Mouse (Mus musculus) midbrain, postnatal 0 days (tissue): ENCODE measurements around the gene Rps21. TPM values are rescaled to one million over a fixed set of nuclear protein-coding genes. Genes with fewer than 3 reads are reported as not detected.

Source experiments
- ATAC-seq: fragments of 200-750 bp; cut with Nextera tagmentation; 2 replicates; pipeline ENCODE4 v1.8.0; 2017; ENCODE audit warnings: moderate number of reproducible peaks, mild to moderate bottlenecking, moderate TSS enrichment, moderate library complexity; ENCODE audit not compliant: low FRiP score
- DNase-seq: peaks from one replicate; pipeline ENCODE4 v3.0.0-alpha.2; 2015; ENCODE audit warnings: low spot score
- H3K27ac ChIP-seq: fragments of 300-500 bp; sonication (generic); 2 replicates; pipeline ENCODE4 v1.5.1; 2014; ENCODE audit warnings: low read depth, mild to moderate bottlenecking, low read length, mixed read lengths
- H3K27me3 ChIP-seq: fragments of 300-500 bp; sonication (generic); 2 replicates; pipeline ENCODE4 v1.6.1; 2014; ENCODE audit warnings: low read length, control low read depth, mixed read lengths; ENCODE audit not compliant: insufficient read depth
- H3K36me3 ChIP-seq: fragments of 300-500 bp; sonication (generic); 2 replicates; pipeline ENCODE4 v1.6.1; 2014; ENCODE audit warnings: low read length, control low read depth, mixed read lengths; ENCODE audit not compliant: insufficient read depth
- H3K4me1 ChIP-seq: fragments of 300-500 bp; sonication (generic); 2 replicates; pipeline ENCODE4 v1.6.1; 2014; ENCODE audit warnings: mild to moderate bottlenecking, control low read depth, antibody characterized with exemption, low read length, mixed read lengths; ENCODE audit not compliant: insufficient read depth
- H3K4me2 ChIP-seq: fragments of 300-500 bp; sonication (generic); 2 replicates; pipeline ENCODE4 v1.6.1; 2014; ENCODE audit warnings: low read depth, mild to moderate bottlenecking, low read length, mixed read lengths; ENCODE audit not compliant: poor library complexity, severe bottlenecking
- H3K4me3 ChIP-seq: fragments of 300-500 bp; sonication (generic); 2 replicates; pipeline ENCODE4 v1.5.1; 2014; ENCODE audit warnings: low read depth, mild to moderate bottlenecking, low read length, moderate library complexity
- H3K9ac ChIP-seq: fragments of 300-500 bp; sonication (generic); replicated peaks from 2 replicates; pipeline ENCODE4 v1.6.1; 2014; ENCODE audit warnings: mild to moderate bottlenecking, low read length, moderate library complexity, mixed read lengths; ENCODE audit not compliant: poor library complexity, severe bottlenecking
- H3K9me3 ChIP-seq: fragments of 300-500 bp; sonication (generic); 2 replicates; pipeline ENCODE4 v1.6.1; 2016; ENCODE audit warnings: low read length, control low read depth
- CTCF ChIP-seq: IDR thresholded peaks from 2 replicates; pipeline ENCODE4 v1.5.1; 2016; ENCODE audit warnings: antibody characterized with exemption, mild to moderate bottlenecking
- WGBS: fragments of 180-500 bp; shearing (Covaris S2); extraction: QIAGEN DNeasy Blood & Tissue Kit; methylation state at CpG from one replicate; pipeline ENCODE4 v1.1.7; 2014; 5-methylcytosine and 5-hydroxymethylcytosine counted together
- polyA plus RNA-seq: library from polyadenylated mRNA; unstranded; fragments of >200 nt; fragmentation: Nextera tagmentation; extraction: Ambion mirVana; gene quantifications from 2 replicates; pipeline ENCODE4 v1.2.1, GENCODE M21; 2015
- total RNA-seq: library from RNA; depleted of rRNA; stranded (reverse); fragments of >200 nt; gene quantifications from 2 replicates; pipeline ENCODE4 v1.2.3, GENCODE M21; 2014

Rps21 gene
- total and polyA plus RNA-seq, 2 experiments from 2014 or later: 422 to 749 TPM

DNA sequence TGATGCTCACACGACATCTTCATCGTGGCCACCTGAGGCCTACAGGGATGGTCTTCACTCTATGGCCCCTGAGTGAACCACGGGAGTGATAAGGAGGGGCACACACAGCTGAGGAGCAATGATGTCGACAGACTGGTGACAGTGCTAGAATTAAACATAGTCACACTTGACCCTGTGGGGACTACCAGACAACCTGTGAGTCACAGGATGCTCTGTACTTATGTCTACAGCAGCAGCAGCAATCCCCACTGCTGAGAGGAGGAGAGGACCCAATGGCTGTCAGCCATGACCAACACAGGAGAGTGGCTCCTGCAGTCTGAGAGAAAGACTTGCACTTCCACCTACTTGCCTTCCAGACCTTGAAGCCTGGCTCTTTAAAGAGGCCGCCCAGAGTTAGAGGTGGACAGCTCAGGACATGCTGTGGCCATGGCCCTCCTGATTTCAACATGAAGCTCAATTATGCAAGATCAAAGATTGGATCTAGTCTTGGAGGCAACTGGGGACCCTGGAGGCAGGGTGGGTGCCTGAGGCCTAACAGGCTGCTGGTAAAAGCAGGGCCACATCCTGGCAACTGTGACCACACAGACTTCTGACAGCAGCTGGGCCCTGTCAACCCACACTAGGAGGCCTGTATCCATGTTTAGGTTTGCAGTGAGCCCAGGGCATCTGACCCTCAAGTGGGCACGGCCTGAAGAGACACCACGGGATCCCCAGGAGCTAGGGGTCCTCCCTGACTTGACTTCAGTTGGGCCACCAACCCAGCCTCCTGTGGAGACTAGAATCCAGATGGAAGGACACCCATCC is 23.9 kb upstream of the Rps21 start:
- no peak for ATAC-seq
- H3K9ac ChIP-seq: no peak overlapping the region
- WGBS: 88% methylated on average over 7 of the region's 7 CpGs

DNA sequence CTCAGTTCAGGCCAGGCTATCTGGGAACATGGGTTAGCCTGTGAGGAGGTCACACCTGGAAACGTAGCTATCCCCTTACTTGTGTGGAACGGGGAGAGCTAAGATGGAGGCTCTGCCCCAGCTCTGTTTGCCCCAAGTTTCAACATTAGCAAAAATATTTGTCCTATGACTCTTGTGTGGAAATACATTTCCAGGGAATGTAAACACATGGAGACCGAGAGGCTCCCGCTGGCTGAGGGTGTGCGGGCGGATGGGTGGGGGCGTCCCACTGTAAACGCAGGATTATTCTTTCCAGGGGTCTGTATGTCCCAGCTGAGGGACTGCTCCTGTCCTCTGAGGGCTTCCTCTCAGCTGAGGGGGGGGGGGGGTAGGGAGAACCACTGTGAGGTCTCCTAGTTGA is 22.8 kb upstream of the Rps21 start:
- Histone ChIP-seq H3K4me3 (no peak overlapping the region), H3K4me2 (no peak overlapping the region), H3K27ac (no peak overlapping the region), H3K27me3 (no peaks in the 10 kb centered on the region), H3K9ac (no peak overlapping the region), H3K36me3 (no peaks in the 10 kb centered on the region), H3K9me3 (no peaks in the 10 kb centered on the region), H3K4me1 (no peaks in the 10 kb centered on the region)
- WGBS: 89% methylated on average over 8 of the region's 8 CpGs
- ATAC-seq (no peak), DNase-seq (no peak)
- TF ChIP-seq CTCF: no peak

More for the DNA sequence above, 23.9 kb upstream of the Rps21 start:
- no peaks in the 10 kb centered on the region for H3K4me1 ChIP-seq
- no peak overlapping the region for H3K27ac ChIP-seq
- H3K4me2 ChIP-seq: no peak overlapping the region
- H3K4me3 ChIP-seq: no peak overlapping the region
- H3K36me3 ChIP-seq: no peaks in the 10 kb centered on the region
- no peak for TF ChIP-seq CTCF
- no peaks in the 10 kb centered on the region for H3K9me3 ChIP-seq
- H3K27me3 ChIP-seq: no peaks in the 10 kb centered on the region
- no peak for DNase-seq

DNA sequence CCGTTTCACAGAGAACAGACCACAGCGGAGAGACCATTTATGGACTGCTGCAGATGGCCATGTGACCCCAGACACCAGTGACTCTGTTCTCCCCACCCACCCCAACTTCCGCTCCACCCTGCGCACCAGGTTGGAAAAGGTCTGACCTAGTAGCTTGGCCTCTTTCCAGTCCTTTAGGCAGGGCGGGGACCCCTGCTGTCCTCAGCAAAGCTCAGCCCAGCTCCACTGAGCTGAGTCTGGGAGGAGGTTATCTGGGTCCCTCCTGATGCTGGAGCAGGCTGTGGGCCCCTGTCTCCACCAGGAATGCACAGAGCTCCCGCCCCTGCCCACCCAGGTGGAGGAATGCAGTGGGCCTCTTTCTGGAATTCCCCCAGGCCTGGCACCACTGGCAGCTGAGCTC is 22.2 kb upstream of the Rps21 start:
- WGBS: 45% methylated on average over 6 of the region's 6 CpGs
- ATAC-seq: no peak

DNA sequence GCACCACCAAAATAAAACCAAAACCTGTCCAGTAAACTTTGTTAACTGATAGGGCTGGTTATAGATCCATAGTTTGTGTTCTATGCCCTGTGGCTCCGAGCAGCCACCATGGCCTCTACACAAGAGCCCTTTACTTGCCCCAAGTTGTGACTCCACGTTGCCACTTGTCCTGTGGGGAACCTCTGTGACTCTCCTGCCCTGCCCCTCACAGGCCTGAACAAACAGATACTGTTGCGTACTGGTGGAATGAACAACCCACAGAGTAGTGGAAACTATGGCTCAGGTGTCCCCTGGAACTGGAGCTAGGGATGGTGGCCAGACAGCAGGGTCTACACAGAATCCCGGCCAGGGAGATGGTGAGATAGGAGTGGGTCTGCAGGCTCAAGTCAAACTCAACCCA is 21.4 kb upstream of the Rps21 start:
- no peak overlapping the region for H3K4me3 ChIP-seq
- H3K27ac ChIP-seq: no peak overlapping the region
- H3K27me3 ChIP-seq: no peaks in the 10 kb centered on the region
- TF ChIP-seq CTCF: no peak
- H3K36me3 ChIP-seq: no peaks in the 10 kb centered on the region
- WGBS: 94% methylated on average over 4 of the region's 4 CpGs
- DNase-seq (no peak), ATAC-seq (no peak)
- H3K4me2 ChIP-seq: no peak overlapping the region
- H3K9ac ChIP-seq: no peak overlapping the region
- H3K4me1 ChIP-seq: no peaks in the 10 kb centered on the region
- no peaks in the 10 kb centered on the region for H3K9me3 ChIP-seq

More for the DNA sequence above, 22.2 kb upstream of the Rps21 start:
- no peaks in the 10 kb centered on the region for H3K27me3 ChIP-seq
- no peak for TF ChIP-seq CTCF
- no peak overlapping the region for H3K4me2 ChIP-seq
- no peaks in the 10 kb centered on the region for H3K36me3 ChIP-seq
- no peak overlapping the region for H3K9ac ChIP-seq
- DNase-seq: no peak
- H3K4me1 ChIP-seq: no peaks in the 10 kb centered on the region
- no peak overlapping the region for H3K27ac ChIP-seq
- no peak overlapping the region for H3K4me3 ChIP-seq
- H3K9me3 ChIP-seq: no peaks in the 10 kb centered on the region

DNA sequence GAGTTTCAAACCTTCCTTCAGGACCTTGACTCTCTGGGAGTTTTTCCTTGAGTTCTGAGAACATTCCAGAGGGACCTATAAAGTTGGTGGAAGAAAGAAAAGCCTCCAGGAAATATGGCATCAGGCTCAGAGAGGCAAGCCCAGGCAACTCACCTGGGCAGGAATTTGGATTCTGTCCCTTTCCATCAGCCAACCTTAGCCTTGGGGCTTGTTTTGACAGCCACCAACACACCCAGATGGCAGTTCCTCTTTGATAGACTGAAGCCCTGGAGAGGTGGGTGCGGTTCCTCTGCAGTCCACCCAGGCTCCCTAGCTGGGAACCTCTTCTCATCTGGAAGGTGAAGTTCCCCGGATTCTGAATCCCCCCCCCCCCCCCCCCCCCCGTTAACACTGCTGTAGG is 20.7 kb upstream of the Rps21 start:
- H3K4me2 ChIP-seq: no peak overlapping the region
- no peaks in the 10 kb centered on the region for H3K4me1 ChIP-seq
- ATAC-seq (no peak), DNase-seq (no peak)
- H3K27ac ChIP-seq: no peak overlapping the region
- no peak for TF ChIP-seq CTCF
- no peak overlapping the region for H3K9ac ChIP-seq
- no peak overlapping the region for H3K4me3 ChIP-seq
- H3K9me3 ChIP-seq: no peaks in the 10 kb centered on the region
- 69% methylated on average over 2 of the region's 3 CpGs for WGBS
- no peaks in the 10 kb centered on the region for H3K36me3 ChIP-seq
- H3K27me3 ChIP-seq: no peaks in the 10 kb centered on the region

DNA sequence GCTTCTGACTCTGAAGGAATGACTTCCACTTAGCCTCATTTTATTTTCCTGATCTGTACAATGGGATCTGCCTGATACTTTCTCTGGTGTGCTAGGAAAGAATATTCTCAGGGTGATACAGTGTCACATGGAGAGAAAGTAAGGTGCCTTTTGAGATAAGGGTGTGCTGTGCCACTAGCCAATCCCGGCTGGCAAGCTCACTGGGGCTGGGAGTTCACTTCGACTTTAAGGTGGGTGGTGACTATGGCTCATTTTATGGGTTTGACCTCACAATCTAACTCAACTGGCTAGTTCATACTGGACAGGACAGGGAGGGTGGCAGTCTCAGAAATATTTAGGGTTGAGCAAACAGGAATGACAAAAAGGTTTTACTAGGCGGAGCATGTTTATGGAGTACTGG is 20.2 kb upstream of the Rps21 start:
- Histone ChIP-seq H3K27ac (no peak overlapping the region), H3K27me3 (no peaks in the 10 kb centered on the region), H3K9me3 (no peaks in the 10 kb centered on the region), H3K4me2 (no peak overlapping the region), H3K36me3 (no peaks in the 10 kb centered on the region), H3K4me1 (no peaks in the 10 kb centered on the region), H3K9ac (no peak overlapping the region), H3K4me3 (no peak overlapping the region)
- no peak for DNase-seq
- TF ChIP-seq CTCF: no peak
- ATAC-seq: no peak
- WGBS: 87% methylated on average over 3 of the region's 3 CpGs
